Mouse (Mus musculus): ENCODE data around the gene Arhgef26. TPM values are rescaled to one million over a fixed set of nuclear protein-coding genes. Genes with fewer than 3 reads are reported as not detected.

Gene Arhgef26
- polyA plus RNA-seq, 1 experiment from 2014 or later, result 14.1 TPM

- no peak for ATAC-seq (replicated peaks; ENCODE audit: low FRiP score)
- Histone ChIP-seq H3K4me2 (no peak overlapping the region), H3K9me3 (replicated peaks) (no peaks in the 10 kb centered on the region), H3K9ac (no peak overlapping the region), H3K36me3 (peaks cover 29% of the 10 kb centered on the region), H3K27ac (no peak overlapping the region), H3K4me1 (no peaks in the 10 kb centered on the region), H3K4me3 (replicated peaks) (no peak overlapping the region), H3K27me3 (no peaks in the 10 kb centered on the region)
- 67% methylated on average over 6 of the region's 6 CpGs for WGBS
Measured at GRCm38 (mm10) chr3:62348514-62349217, 10.5 kb downstream of the Arhgef26 start.

DNA sequence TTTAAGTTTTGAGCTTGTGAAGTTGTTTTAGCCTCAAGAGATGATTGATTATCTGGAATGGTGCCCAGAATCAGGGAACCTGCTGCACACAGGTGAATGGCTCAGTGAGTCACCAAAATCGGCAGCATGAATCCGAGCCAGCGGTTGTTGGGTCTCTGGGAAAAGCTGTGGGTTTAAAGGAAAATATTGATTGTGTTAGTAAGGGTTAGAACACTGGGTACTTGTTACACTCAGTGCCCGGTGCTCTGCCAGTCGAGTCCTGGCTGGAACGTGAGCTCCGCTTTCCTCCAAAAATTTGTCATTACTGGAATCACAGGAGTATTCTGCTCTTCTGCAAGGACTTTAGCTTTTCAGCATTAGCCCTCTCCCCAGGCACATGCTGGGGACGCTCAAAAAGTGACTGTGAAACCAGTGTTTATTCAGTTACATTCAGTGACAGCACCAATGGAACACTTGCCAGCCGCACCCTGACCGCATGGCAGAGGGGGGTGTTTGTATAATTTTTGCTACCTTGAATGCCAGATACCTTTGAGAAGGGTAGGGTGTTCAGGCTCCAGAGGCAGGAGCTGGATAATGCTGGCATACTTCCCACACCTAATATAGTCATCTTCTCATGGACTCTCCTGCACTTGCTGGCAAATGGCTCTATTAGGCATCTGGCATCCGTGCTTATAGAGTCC, 11.2 kb downstream of the Arhgef26 start:
- no peak overlapping the region for H3K4me3 ChIP-seq (replicated peaks)
- no peak overlapping the region for H3K4me2 ChIP-seq
- no peaks in the 10 kb centered on the region for H3K9me3 ChIP-seq (replicated peaks)
- H3K27me3 ChIP-seq, result no peaks in the 10 kb centered on the region
- peaks cover 26% of the 10 kb centered on the region for H3K36me3 ChIP-seq
- ATAC-seq (replicated peaks; ENCODE audit: low FRiP score), result no peak
- H3K9ac ChIP-seq, result no peak overlapping the region
- WGBS, result 77% methylated on average over 11 of the region's 11 CpGs
- H3K27ac ChIP-seq, result no peak overlapping the region
- H3K4me1 ChIP-seq, result no peaks in the 10 kb centered on the region

DNA sequence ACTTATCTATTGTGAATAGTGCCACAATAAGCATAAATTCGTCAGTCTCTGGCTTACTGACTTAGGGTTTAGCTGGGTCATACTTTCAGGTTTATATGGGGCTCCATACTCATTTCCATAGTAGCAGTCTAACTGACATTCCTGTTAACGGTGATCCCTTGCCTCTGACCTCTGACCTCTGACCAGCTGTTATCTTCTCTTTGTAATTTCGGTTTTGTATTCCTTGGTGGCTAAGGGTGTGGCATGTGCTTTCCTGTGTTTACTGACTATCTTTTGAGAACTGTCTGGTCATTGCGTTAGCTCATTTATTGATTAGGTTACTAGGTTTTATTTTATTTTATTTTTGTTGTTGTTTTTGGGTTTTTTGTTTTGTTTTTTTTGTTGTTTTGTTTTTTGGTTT, 13.9 kb downstream of the Arhgef26 start:
- Histone ChIP-seq H3K9me3 (replicated peaks) (no peaks in the 10 kb centered on the region), H3K9ac (no peak overlapping the region), H3K27me3 (no peaks in the 10 kb centered on the region), H3K4me3 (replicated peaks) (no peak overlapping the region), H3K36me3 (peaks cover 25% of the 10 kb centered on the region), H3K4me2 (no peak overlapping the region), H3K4me1 (no peaks in the 10 kb centered on the region), H3K27ac (no peak overlapping the region)
- ATAC-seq (replicated peaks; ENCODE audit: low FRiP score), result no peak
- 78% methylated on average over 4 of the region's 4 CpGs for WGBS

DNA sequence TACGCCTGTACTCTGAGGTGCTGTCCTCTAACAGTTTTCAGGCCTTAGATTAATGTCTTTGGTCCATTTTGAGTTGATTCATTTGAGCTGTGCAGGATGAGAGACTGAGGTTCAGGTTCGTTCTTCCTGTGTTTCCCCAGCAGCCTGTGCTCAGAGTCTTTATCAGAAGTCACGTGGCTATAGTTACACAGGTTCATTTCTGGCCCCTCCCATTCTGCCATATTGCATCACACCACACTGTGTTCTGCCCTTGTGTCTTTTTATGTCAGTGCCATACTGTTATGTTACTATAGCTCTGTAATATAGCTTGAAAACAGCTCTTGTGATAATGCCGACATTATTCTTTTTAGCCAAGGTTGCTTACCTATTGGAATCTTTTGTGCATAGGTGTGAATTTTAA, 14.7 kb downstream of the Arhgef26 start:
- Histone ChIP-seq H3K4me1 (no peaks in the 10 kb centered on the region), H3K27me3 (no peaks in the 10 kb centered on the region), H3K4me2 (no peak overlapping the region), H3K27ac (no peak overlapping the region), H3K36me3 (peaks cover 21% of the 10 kb centered on the region), H3K4me3 (replicated peaks) (no peak overlapping the region), H3K9ac (no peak overlapping the region), H3K9me3 (replicated peaks) (no peaks in the 10 kb centered on the region)
- no peak for ATAC-seq (replicated peaks; ENCODE audit: low FRiP score)
- 94% methylated on average over 4 of the region's 4 CpGs for WGBS

DNA sequence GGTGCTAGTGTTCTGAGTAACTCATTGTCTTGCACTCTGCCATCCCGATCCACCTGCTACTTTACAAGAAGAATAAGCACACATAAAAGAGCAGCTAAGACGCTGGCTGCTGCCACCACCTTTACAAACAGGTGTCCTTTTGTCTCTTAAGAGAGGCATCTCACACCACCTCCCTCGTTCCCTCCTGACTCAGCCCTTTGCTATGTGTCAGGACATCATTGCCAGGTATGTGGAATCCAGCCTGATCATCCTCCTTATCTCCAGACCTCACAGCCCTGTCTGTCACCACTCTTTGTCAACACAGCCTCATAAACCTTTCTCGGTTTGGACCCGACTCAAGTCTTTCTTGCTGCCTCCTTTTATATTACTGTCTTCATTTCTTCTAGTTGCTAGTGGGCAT, 29.7 kb downstream of the Arhgef26 start:
- Histone ChIP-seq H3K9ac (no peak overlapping the region), H3K4me1 (no peaks in the 10 kb centered on the region), H3K4me3 (replicated peaks) (no peak overlapping the region), H3K4me2 (no peak overlapping the region), H3K9me3 (replicated peaks) (no peaks in the 10 kb centered on the region), H3K27me3 (no peaks in the 10 kb centered on the region), H3K27ac (no peak overlapping the region), H3K36me3 (0 out of 2 replicates have a peak, but pooled peaks cover 4% of the 10 kb centered on the region)
- WGBS, result 88% methylated on average over 5 of the region's 5 CpGs
- ATAC-seq (replicated peaks; ENCODE audit: low FRiP score), result no peak

DNA sequence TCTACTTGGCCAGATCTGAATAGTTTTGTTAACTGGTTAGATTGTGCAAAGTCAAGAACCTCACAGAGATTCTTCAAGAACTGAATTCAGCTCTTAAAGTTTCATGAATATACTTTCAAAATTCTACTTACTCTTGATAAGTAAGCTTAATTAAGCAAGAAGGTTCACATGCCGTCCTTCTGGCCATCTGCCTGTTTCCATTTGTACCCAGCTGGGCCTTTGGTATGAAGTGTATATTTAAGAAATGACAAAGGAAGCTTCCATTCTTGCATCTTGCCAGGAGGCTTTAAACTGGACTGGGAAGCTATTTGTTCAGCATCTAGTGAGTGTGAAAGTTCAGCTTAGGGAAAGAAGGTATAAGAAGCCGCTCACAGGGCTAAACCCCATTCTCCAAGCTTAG, 34.7 kb downstream of the Arhgef26 start:
- no peaks in the 10 kb centered on the region for H3K27me3 ChIP-seq
- 85% methylated on average over 2 of the region's 2 CpGs for WGBS
- H3K4me3 ChIP-seq (replicated peaks), result no peak overlapping the region
- no peak overlapping the region for H3K4me2 ChIP-seq
- H3K36me3 ChIP-seq, result 0 out of 2 replicates have a peak, but pooled peaks cover under 1% of the 10 kb centered on the region
- H3K9ac ChIP-seq, result no peak overlapping the region
- H3K4me1 ChIP-seq, result peaks cover 8% of the 10 kb centered on the region; the same call in 1 of the 2 replicates
- no peak for ATAC-seq (replicated peaks; ENCODE audit: low FRiP score)
- H3K27ac ChIP-seq, result no peak overlapping the region
- H3K9me3 ChIP-seq (replicated peaks), result no peaks in the 10 kb centered on the region

DNA sequence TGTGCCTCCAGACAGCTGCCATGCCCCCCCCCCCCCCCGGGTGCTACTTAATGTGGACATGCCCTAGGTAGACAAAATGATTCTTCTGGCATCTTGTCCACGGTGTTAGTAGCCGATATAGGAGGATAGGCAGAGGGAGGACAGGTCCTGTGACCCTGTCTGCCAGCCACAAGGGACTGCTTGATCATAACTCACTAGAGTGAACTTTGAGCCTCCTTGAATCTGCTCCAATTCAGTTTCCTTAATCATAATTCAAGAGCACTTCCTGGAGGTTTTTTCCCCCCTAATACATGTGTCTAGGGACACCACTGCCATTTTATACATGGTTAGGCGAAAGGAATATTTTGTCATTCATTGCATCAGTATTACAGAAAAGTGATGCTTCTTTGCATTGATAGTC, 36.2 kb downstream of the Arhgef26 start:
- Histone ChIP-seq H3K4me2 (no peak overlapping the region), H3K9ac (no peak overlapping the region), H3K27me3 (no peaks in the 10 kb centered on the region), H3K27ac (peak overlapping the region; percentile 80), H3K9me3 (replicated peaks) (no peaks in the 10 kb centered on the region), H3K4me1 (peaks cover 8% of the 10 kb centered on the region; the same call in 1 of the 2 replicates), H3K36me3 (no peaks in the 10 kb centered on the region), H3K4me3 (replicated peaks) (no peak overlapping the region)
- WGBS, result 40% methylated on average over 4 of the region's 4 CpGs
- ATAC-seq (replicated peaks; ENCODE audit: low FRiP score), result 0 out of 2 replicates have a peak, but pooled peaks have one; percentile 22

DNA sequence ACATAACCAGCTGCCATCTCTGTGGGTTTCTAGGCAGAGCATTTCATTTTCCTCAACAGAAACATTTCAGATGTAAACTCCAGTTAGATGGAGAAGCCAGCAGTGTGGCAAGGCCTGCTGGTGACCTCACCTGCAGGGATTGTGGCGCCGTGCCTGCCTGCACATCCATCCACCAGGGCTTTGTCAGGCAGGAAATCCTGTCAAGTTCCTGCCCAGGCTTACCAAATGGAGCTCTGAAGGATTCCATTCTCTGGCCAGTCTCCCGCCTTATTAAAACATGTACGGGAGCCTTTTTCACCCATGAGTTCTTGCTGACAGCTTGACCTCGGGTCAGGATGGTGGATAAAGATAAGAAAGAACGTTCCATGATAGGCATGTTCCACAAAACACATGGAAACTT, 36.7 kb downstream of the Arhgef26 start:
- Histone ChIP-seq H3K9me3 (replicated peaks) (no peaks in the 10 kb centered on the region), H3K36me3 (no peaks in the 10 kb centered on the region), H3K27ac (peak overlapping the region; percentile 80), H3K4me1 (peaks cover 9% of the 10 kb centered on the region; the same call in 1 of the 2 replicates), H3K4me2 (no peak overlapping the region), H3K4me3 (replicated peaks) (no peak overlapping the region), H3K27me3 (no peaks in the 10 kb centered on the region), H3K9ac (no peak overlapping the region)
- ATAC-seq (replicated peaks; ENCODE audit: low FRiP score), result 0 out of 2 replicates have a peak, but pooled peaks have one; percentile 56
- WGBS, result 55% methylated on average over 6 of the region's 6 CpGs

- WGBS, result 91% methylated on average over 2 of the region's 2 CpGs
- Histone ChIP-seq H3K4me2 (no peak overlapping the region), H3K27me3 (no peaks in the 10 kb centered on the region), H3K9ac (no peak overlapping the region), H3K27ac (no peak overlapping the region), H3K4me1 (peaks cover 13% of the 10 kb centered on the region; the same call in 1 of the 2 replicates), H3K9me3 (replicated peaks) (no peaks in the 10 kb centered on the region), H3K36me3 (no peaks in the 10 kb centered on the region), H3K4me3 (replicated peaks) (no peak overlapping the region)
- ATAC-seq (replicated peaks; ENCODE audit: low FRiP score), result no peak
Measured at GRCm38 (mm10) chr3:62376719-62377118, 38.6 kb downstream of the Arhgef26 start.

GRCm38 (mm10) chr3:62379946-62380345, 41.8 kb downstream of the Arhgef26 start:
- Histone ChIP-seq H3K27me3 (no peaks in the 10 kb centered on the region), H3K4me1 (0 out of 2 replicates have a peak, but pooled peaks cover 7% of the 10 kb centered on the region), H3K36me3 (no peaks in the 10 kb centered on the region), H3K27ac (no peak overlapping the region), H3K9ac (no peak overlapping the region), H3K4me2 (no peak overlapping the region), H3K4me3 (replicated peaks) (no peak overlapping the region), H3K9me3 (replicated peaks) (no peaks in the 10 kb centered on the region)
- ATAC-seq (replicated peaks; ENCODE audit: low FRiP score), result peak; percentile 36; the same call in 1 of the 2 replicates
- WGBS, result 29% methylated on average over 5 of the region's 5 CpGs

DNA sequence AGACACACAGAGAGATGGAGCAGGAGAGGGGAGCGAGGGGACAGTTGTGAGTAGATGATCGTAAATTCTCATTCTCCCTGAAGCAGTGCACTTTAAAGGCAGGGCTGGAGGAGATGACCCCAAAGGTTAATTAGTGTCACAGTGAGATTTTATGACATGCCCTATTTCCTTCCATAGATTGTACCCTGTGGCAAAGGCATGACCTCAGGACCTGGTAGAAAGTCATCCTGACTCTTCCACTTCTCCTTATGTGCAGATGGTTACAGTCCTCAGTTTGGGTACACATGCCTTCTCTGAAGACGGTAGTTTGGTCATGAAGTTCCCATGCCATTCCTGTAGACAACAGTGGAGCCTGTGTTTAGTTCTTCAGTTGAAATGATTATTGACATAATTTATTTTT, 42.3 kb downstream of the Arhgef26 start:
- Histone ChIP-seq H3K4me2 (no peak overlapping the region), H3K27ac (no peak overlapping the region)
- 41% methylated on average over 3 of the region's 3 CpGs for WGBS

GRCm38 (mm10) chr3:62382853-62383252, 44.7 kb downstream of the Arhgef26 start:
- no peaks in the 10 kb centered on the region for H3K27me3 ChIP-seq
- no peak for ATAC-seq (replicated peaks; ENCODE audit: low FRiP score)
- H3K27ac ChIP-seq, result no peak overlapping the region
- no peak overlapping the region for H3K9ac ChIP-seq
- no peak overlapping the region for H3K4me2 ChIP-seq
- 0 out of 2 replicates have a peak, but pooled peaks cover 5% of the 10 kb centered on the region for H3K4me1 ChIP-seq
- H3K36me3 ChIP-seq, result peaks cover 6% of the 10 kb centered on the region
- no peaks in the 10 kb centered on the region for H3K9me3 ChIP-seq (replicated peaks)
- 91% methylated on average over 1 of the region's 1 CpGs for WGBS
- no peak overlapping the region for H3K4me3 ChIP-seq (replicated peaks)

More for the DNA sequence above, 42.3 kb downstream of the Arhgef26 start:
- no peaks in the 10 kb centered on the region for H3K27me3 ChIP-seq
- 0 out of 2 replicates have a peak, but pooled peaks have one; percentile 36 for ATAC-seq (replicated peaks; ENCODE audit: low FRiP score)
- H3K9me3 ChIP-seq (replicated peaks), result no peaks in the 10 kb centered on the region
- H3K9ac ChIP-seq, result no peak overlapping the region
- H3K4me3 ChIP-seq (replicated peaks), result no peak overlapping the region
- 0 out of 2 replicates have a peak, but pooled peaks cover 5% of the 10 kb centered on the region for H3K4me1 ChIP-seq
- H3K36me3 ChIP-seq, result no peaks in the 10 kb centered on the region
